Mouse (Mus musculus) brown adipose tissue, adult 24 weeks (tissue): Measurements from ENCODE around the gene Chd5. TPM values are rescaled to one million over a fixed set of nuclear protein-coding genes. Genes with fewer than 3 reads are reported as not detected.

Experiments used
- H3K27ac ChIP-seq: fragments of 200-500 bp; replicated peaks from 2 replicates; pipeline ENCODE4 v1.5.1; 2012; ENCODE audit warnings: low read depth, mild to moderate bottlenecking, low read length
- H3K4me1 ChIP-seq: fragments of 200-500 bp; 2 replicates; pipeline ENCODE4 v1.6.1; 2012; ENCODE audit warnings: low read length, mixed read lengths; ENCODE audit not compliant: control insufficient read depth, insufficient read depth, insufficient read length
- H3K4me3 ChIP-seq: fragments of 200-500 bp; 2 replicates; pipeline ENCODE4 v1.5.1; 2012; ENCODE audit warnings: low read depth, mild to moderate bottlenecking, low read length, moderate library complexity; ENCODE audit not compliant: insufficient read depth
- polyA plus RNA-seq: library from polyadenylated mRNA; stranded (reverse); fragments of >200 nt; gene quantifications from 2 replicates; pipeline ENCODE4 v1.2.4, GENCODE M21; 2012; ENCODE audit not compliant: missing spikeins, insufficient read depth, insufficient read length

Chd5 gene
- polyA plus RNA-seq = 0.17 TPM in 1 of 2 replicates, not detected in the other

GRCm38 (mm10) chr4:152338419-152339292 lies at the start of gene Chd5:
Chd5 (plus strand) TSS chr4:152338651.
- Histone ChIP-seq H3K4me3 (no peak within 1 kb of the TSS), H3K27ac (no peak within 1 kb of the TSS), H3K4me1 (no peaks in the 10 kb centered on the region)

- Histone ChIP-seq H3K4me1 (no peaks in the 10 kb centered on the region; the same call in 1 of the 2 replicates), H3K4me3 (no peak overlapping the region), H3K27ac (no peak overlapping the region)
Measured at GRCm38 (mm10) chr4:152290385-152290784, 48.1 kb upstream of the Chd5 start.

GRCm38 (mm10) chr4:152290991-152291390 lies 47.5 kb upstream of the Chd5 start:
- no peak overlapping the region for H3K27ac ChIP-seq
- no peaks in the 10 kb centered on the region; the same call in 1 of the 2 replicates for H3K4me1 ChIP-seq
- H3K4me3 ChIP-seq = no peak overlapping the region

GRCm38 (mm10) chr4:152291562-152291961 lies 46.9 kb upstream of the Chd5 start, which contains the start of gene Hes3:
Hes3 (minus strand) TSS chr4:152291662.
- Histone ChIP-seq H3K4me3 (no peak within 1 kb of the TSS), H3K4me1 (peaks cover 2% of the 10 kb centered on the region; the same call in 1 of the 2 replicates), H3K27ac (no peak within 1 kb of the TSS)

- H3K27ac ChIP-seq = no peak overlapping the region
- peaks cover 2% of the 10 kb centered on the region; the same call in 1 of the 2 replicates for H3K4me1 ChIP-seq
- no peak overlapping the region for H3K4me3 ChIP-seq
Measured at GRCm38 (mm10) chr4:152292102-152292765, 46.2 kb upstream of the Chd5 start.

GRCm38 (mm10) chr4:152294188-152294929 lies 44.1 kb upstream of the Chd5 start:
- no peak overlapping the region for H3K4me3 ChIP-seq
- H3K27ac ChIP-seq = peak overlapping the region; percentile 83
- peaks cover 8% of the 10 kb centered on the region; the same call in 1 of the 2 replicates for H3K4me1 ChIP-seq

- Histone ChIP-seq H3K4me1 (peaks cover 8% of the 10 kb centered on the region; the same call in 1 of the 2 replicates), H3K27ac (peak overlapping the region; percentile 44), H3K4me3 (no peak overlapping the region)
Measured at GRCm38 (mm10) chr4:152295916-152296315, 42.5 kb upstream of the Chd5 start.

- peak overlapping the region; percentile 89 for H3K4me3 ChIP-seq
- H3K27ac ChIP-seq = peak overlapping the region; percentile 89
- peaks cover 8% of the 10 kb centered on the region; the same call in 1 of the 2 replicates for H3K4me1 ChIP-seq
Measured at GRCm38 (mm10) chr4:152296371-152296770, 42.1 kb upstream of the Chd5 start.

GRCm38 (mm10) chr4:152296874-152297861 lies 41.3 kb upstream of the Chd5 start, which contains the start of gene Icmt:
Icmt (plus strand) TSS chr4:152297227.
- Histone ChIP-seq H3K4me3 (peak within 1 kb of the TSS; percentile 89), H3K4me1 (peaks cover 8% of the 10 kb centered on the region), H3K27ac (peak within 1 kb of the TSS; percentile 89)

- peak overlapping the region; percentile 86; the same call in 1 of the 2 replicates for H3K4me3 ChIP-seq
- H3K4me1 ChIP-seq = peaks cover 8% of the 10 kb centered on the region
Measured at GRCm38 (mm10) chr4:152298836-152299235, 39.6 kb upstream of the Chd5 start.

GRCm38 (mm10) chr4:152300375-152300774 lies 38.1 kb upstream of the Chd5 start:
- peaks cover 8% of the 10 kb centered on the region for H3K4me1 ChIP-seq
- H3K27ac ChIP-seq = no peak overlapping the region
- H3K4me3 ChIP-seq = no peak overlapping the region

More at GRCm38 (mm10) chr4:152298836-152299235, 39.6 kb upstream of the Chd5 start:
- H3K27ac ChIP-seq = no peak overlapping the region

GRCm38 (mm10) chr4:152302012-152302411 lies 36.4 kb upstream of the Chd5 start:
- Histone ChIP-seq H3K4me3 (no peak overlapping the region), H3K27ac (no peak overlapping the region), H3K4me1 (peaks cover 5% of the 10 kb centered on the region)

GRCm38 (mm10) chr4:152303172-152303571 lies 35.3 kb upstream of the Chd5 start:
- Histone ChIP-seq H3K27ac (no peak overlapping the region), H3K4me1 (peaks cover 3% of the 10 kb centered on the region; the same call in 1 of the 2 replicates), H3K4me3 (no peak overlapping the region)

- Histone ChIP-seq H3K4me3 (no peak overlapping the region), H3K4me1 (no peaks in the 10 kb centered on the region; the same call in 1 of the 2 replicates), H3K27ac (no peak overlapping the region)
Measured at GRCm38 (mm10) chr4:152304685-152305084, 33.8 kb upstream of the Chd5 start.
